ENCODE assay signal across 11 mouse cellular contexts in the genomic region with DNA sequence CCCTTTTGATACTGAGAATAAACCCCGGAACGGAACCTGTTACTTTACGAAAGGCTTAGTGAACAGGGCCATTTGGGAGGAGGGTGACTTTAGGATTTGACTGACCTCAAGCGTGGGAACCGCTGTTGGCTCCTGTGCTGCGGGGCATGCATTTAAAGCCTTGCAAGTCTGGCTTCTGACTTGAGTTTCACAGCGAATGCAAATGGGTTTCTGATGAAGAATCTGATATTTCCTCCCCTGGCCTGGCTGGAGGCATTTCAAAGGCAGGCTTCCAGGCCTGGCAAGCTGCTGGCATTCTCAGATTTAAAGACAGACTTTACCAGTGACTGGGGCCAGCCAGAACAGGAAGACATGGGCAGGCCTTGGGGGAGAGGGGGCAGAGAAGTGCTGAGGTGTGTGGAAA.
DNase-seq lines count a peak whose midpoint lies in the region; ATAC-seq lines count a peak whose summit lies in the region.
"Had no signal": no experiment of that assay in that cellular context is flagged by ENCODE, and none has a peak within 500 bp of the region (broad histone marks: within the 10 kb centered on the region; RNA-seq: fewer than 3 reads in every experiment).

No protein-coding gene starts in this region.

- H3K27ac ChIP-seq in heart, embryonic 11.5 days (ENCODE audit: low read depth, low read length) = no peak overlapping the region
- H3K27ac ChIP-seq in midbrain, embryonic 11.5 days (ENCODE audit: low read depth, low read length) = peak overlapping the region; percentile 20; the same call in 1 of the 2 replicates
- H3K27ac ChIP-seq in midbrain, embryonic 16.5 days (ENCODE audit: low read length) = no peak overlapping the region
- 0 out of 2 replicates have a peak overlapping the region, but pooled peaks have one; percentile 22 for H3K27ac ChIP-seq in midbrain, embryonic 12.5 days (replicated peaks)
- H3K27ac ChIP-seq: embryonic facial prominence, embryonic 12.5 days had no signal

- DNase-seq in heart, postnatal 25 days (ENCODE audit: low spot score) = no peak
- DNase-seq in midbrain, embryonic 11.5 days (ENCODE audit: low spot score, missing footprints) = peak; percentile 86
- peak; percentile 47 to 50 for DNase-seq in gastrocnemius, adult 8-10 months (ENCODE audit: low spot score in 2 of 2)
- DNase-seq in adrenal gland, adult 8-10 months = no peak
- DNase-seq: thymus, postnatal 36 days had no signal

- H3K9ac ChIP-seq in heart, embryonic 11.5 days (ENCODE audit: low read depth, low read length) = no peak overlapping the region
- H3K9ac ChIP-seq in midbrain, embryonic 11.5 days (ENCODE audit: low read length) = no peak overlapping the region
- H3K9ac ChIP-seq in midbrain, embryonic 16.5 days (ENCODE audit: low read depth, low read length) = no peak overlapping the region
- H3K9ac ChIP-seq in midbrain, embryonic 12.5 days (replicated peaks) = no peak overlapping the region
- H3K9ac ChIP-seq: embryonic facial prominence, embryonic 12.5 days had no signal

- WGBS in heart, embryonic 11.5 days (ENCODE audit: insufficient replicate concordance) = 23% methylated on average over 7 of the region's 7 CpGs
- 15% methylated on average over 7 of the region's 7 CpGs for WGBS in midbrain, embryonic 11.5 days
- WGBS in midbrain, embryonic 16.5 days = 20% methylated on average over 7 of the region's 7 CpGs
- 17% methylated on average over 7 of the region's 7 CpGs for WGBS in midbrain, embryonic 12.5 days

- H3K36me3 ChIP-seq in heart, embryonic 11.5 days (ENCODE audit: control insufficient read depth, insufficient read depth, low read length) = no peaks in the 10 kb centered on the region
- no peaks in the 10 kb centered on the region for H3K36me3 ChIP-seq in midbrain, embryonic 11.5 days (ENCODE audit: control insufficient read depth, insufficient read depth, low read length)
- H3K36me3 ChIP-seq in midbrain, embryonic 16.5 days (ENCODE audit: control insufficient read depth, insufficient read depth, low read length) = no peaks in the 10 kb centered on the region
- H3K36me3 ChIP-seq in midbrain, embryonic 12.5 days = no peaks in the 10 kb centered on the region
- H3K36me3 ChIP-seq: embryonic facial prominence, embryonic 12.5 days had no signal

- ATAC-seq in heart, embryonic 11.5 days (replicated peaks; ENCODE audit: insufficient number of reproducible peaks, low FRiP score, low TSS enrichment) = no peak
- ATAC-seq in midbrain, embryonic 11.5 days (ENCODE audit: low FRiP score) = 0 out of 2 replicates have a peak, but pooled peaks have one; percentile 44
- no peak for ATAC-seq in midbrain, embryonic 16.5 days
- ATAC-seq in midbrain, embryonic 12.5 days (ENCODE audit: low FRiP score, low read depth) = no peak
- ATAC-seq in megakaryocyte progenitor cell, adult 5-6 weeks (replicated peaks; ENCODE audit: poor library complexity) = no peak

- intact Hi-C loops in heart, postnatal 25 days (cut with DNase I) = no loop called here

- H3K4me3 ChIP-seq in heart, embryonic 11.5 days (ENCODE audit: low read depth, low read length) = no peak overlapping the region
- H3K4me3 ChIP-seq in midbrain, embryonic 11.5 days (ENCODE audit: low read depth, low read length) = no peak overlapping the region
- no peak overlapping the region for H3K4me3 ChIP-seq in midbrain, embryonic 16.5 days (ENCODE audit: low read depth, low read length)
- H3K4me3 ChIP-seq in midbrain, embryonic 12.5 days = no peak overlapping the region
- H3K4me3 ChIP-seq: embryonic facial prominence, embryonic 12.5 days; megakaryocyte, embryonic 14.5 days had no signal

- H3K4me1 ChIP-seq in heart, embryonic 11.5 days (ENCODE audit: control insufficient read depth, insufficient read depth, low read length) = peaks cover 3% of the 10 kb centered on the region; the same call in 1 of the 2 replicates
- peaks cover 14% of the 10 kb centered on the region for H3K4me1 ChIP-seq in midbrain, embryonic 11.5 days (ENCODE audit: control insufficient read depth, insufficient read depth, low read length)
- H3K4me1 ChIP-seq in midbrain, embryonic 16.5 days (ENCODE audit: control insufficient read depth, insufficient read depth, low read length) = peaks cover 9% of the 10 kb centered on the region; the same call in 1 of the 2 replicates
- peaks cover 15% of the 10 kb centered on the region for H3K4me1 ChIP-seq in midbrain, embryonic 12.5 days
- H3K4me1 ChIP-seq: megakaryocyte, embryonic 14.5 days had no signal

- H3K27me3 ChIP-seq in heart, embryonic 11.5 days (ENCODE audit: control insufficient read depth, insufficient read depth, low read length) = no peaks in the 10 kb centered on the region
- 0 out of 2 replicates have a peak, but pooled peaks cover 2% of the 10 kb centered on the region for H3K27me3 ChIP-seq in midbrain, embryonic 11.5 days (ENCODE audit: control insufficient read depth, insufficient read depth, low read length)
- no peaks in the 10 kb centered on the region for H3K27me3 ChIP-seq in midbrain, embryonic 16.5 days (ENCODE audit: control insufficient read depth, insufficient read depth, low read depth, low read length)
- peaks cover 37% of the 10 kb centered on the region for H3K27me3 ChIP-seq in midbrain, embryonic 12.5 days
- H3K27me3 ChIP-seq: embryonic facial prominence, embryonic 12.5 days; megakaryocyte, embryonic 14.5 days had no signal

- H3K4me2 ChIP-seq in heart, embryonic 11.5 days = peak overlapping the region; percentile 17
- H3K4me2 ChIP-seq in midbrain, embryonic 11.5 days = no peak overlapping the region
- H3K4me2 ChIP-seq in midbrain, embryonic 16.5 days (ENCODE audit: low read length) = no peak overlapping the region
- H3K4me2 ChIP-seq in midbrain, embryonic 12.5 days (replicated peaks) = no peak overlapping the region
- H3K4me2 ChIP-seq: embryonic facial prominence, embryonic 12.5 days had no signal

- no peaks in the 10 kb centered on the region for H3K9me3 ChIP-seq in heart, embryonic 11.5 days (replicated peaks; ENCODE audit: control insufficient read depth, low read length)
- H3K9me3 ChIP-seq in midbrain, embryonic 11.5 days (ENCODE audit: control insufficient read depth, low read length) = no peaks in the 10 kb centered on the region
- H3K9me3 ChIP-seq in midbrain, embryonic 16.5 days (replicated peaks; ENCODE audit: control insufficient read depth, low read length, poor library complexity, severe bottlenecking) = no peaks in the 10 kb centered on the region
- no peaks in the 10 kb centered on the region for H3K9me3 ChIP-seq in midbrain, embryonic 12.5 days
- H3K9me3 ChIP-seq: embryonic facial prominence, embryonic 12.5 days; megakaryocyte, embryonic 14.5 days had no signal

Comparison
In these comparisons a context has a peak if more than half of its experiments do, and no peak if none do; other contexts are left out.
1. H3K27ac ChIP-seq: peak in midbrain, embryonic 11.5 days (single experiment) and midbrain, embryonic 12.5 days (single experiment); none in heart, embryonic 11.5 days (single experiment) and midbrain, embryonic 16.5 days (single experiment).
2. DNase-seq: peak in midbrain, embryonic 11.5 days (single experiment) and gastrocnemius, adult 8-10 months (2 of 2); none in heart, postnatal 25 days (single experiment) and adrenal gland, adult 8-10 months (single experiment).